Comparison of ENCODE assay signal across 9 mouse cellular contexts in the genomic region with DNA sequence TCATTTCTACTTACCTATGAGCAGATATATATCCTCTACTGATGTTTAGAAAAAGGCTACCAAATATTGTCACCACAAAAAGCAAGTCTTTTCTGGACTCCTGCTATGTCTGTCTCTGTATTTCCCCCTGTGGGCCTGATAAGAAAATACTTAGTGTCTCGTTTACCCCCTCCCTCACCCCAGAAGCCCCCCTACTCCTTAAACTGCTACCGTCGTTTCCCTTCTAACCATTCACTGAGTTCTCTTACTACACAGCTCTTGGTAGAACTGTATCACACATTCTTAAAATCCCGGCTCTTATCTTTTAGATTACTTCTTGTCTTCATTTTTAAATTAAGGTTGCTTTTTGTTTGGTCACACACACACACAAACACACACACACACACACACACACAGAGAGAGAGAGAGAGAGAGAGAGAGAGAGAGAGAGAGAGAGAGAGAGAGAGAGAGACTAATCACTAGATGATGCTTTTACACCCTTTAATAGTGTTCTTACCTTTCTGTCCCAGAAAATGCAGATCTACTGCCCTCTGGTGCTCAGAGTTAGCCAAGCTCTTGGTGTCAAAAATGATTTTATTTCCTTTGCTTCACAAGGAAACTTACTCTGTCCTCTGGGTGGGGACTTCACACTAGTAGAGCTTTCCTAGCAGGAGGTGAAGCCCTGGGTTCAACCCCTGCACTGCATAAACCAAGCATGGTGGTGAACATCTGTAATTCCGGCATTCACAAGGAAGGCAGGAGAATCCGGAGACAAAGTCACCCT. TPM values are rescaled to one million over a fixed set of nuclear protein-coding genes. Genes with fewer than 3 reads are reported as not detected.
DNase-seq lines count a peak whose midpoint lies in the region; ATAC-seq and TF ChIP-seq lines count a peak whose summit lies in the region.
"Had no signal": no experiment of that assay in that cellular context is flagged by ENCODE, and none has a peak within 500 bp of the region (broad histone marks: within the 10 kb centered on the region; RNA-seq: fewer than 3 reads in every experiment).

No protein-coding gene starts in this region.

- TF ChIP-seq EP300 in heart, postnatal 0 days (IDR thresholded peaks at IDR 0.05; ENCODE audit: low read depth) = no peak

- peak; percentile 47 for DNase-seq in heart, postnatal 0 days (ENCODE audit: low spot score)
- DNase-seq in heart, embryonic 10.5 days (ENCODE audit: low spot score) = no peak
- DNase-seq in ES-E14 (ENCODE audit: low read depth, low spot score) = peak; percentile 47
- peak; percentile 8 for DNase-seq in cerebellum, adult 11 months
- DNase-seq in gastrocnemius, postnatal 14 days = peak; percentile 33
- peak; percentile 39 for DNase-seq in layer of hippocampus, adult 9-10 months (ENCODE audit: low spot score)
- DNase-seq in telencephalon, adult 2 months (ENCODE audit: low read depth, low spot score) = peak; percentile 50

- no peaks in the 10 kb centered on the region for H3K9me3 ChIP-seq in heart, postnatal 0 days (replicated peaks; ENCODE audit: control insufficient read depth, low read length)
- H3K9me3 ChIP-seq in heart, embryonic 10.5 days = no peaks in the 10 kb centered on the region
- no peaks in the 10 kb centered on the region for H3K9me3 ChIP-seq in ES-E14 (ENCODE audit: control insufficient read depth, insufficient read depth, low read depth, low read length)
- H3K9me3 ChIP-seq in midbrain, embryonic 13.5 days = no peaks in the 10 kb centered on the region
- H3K9me3 ChIP-seq: limb, embryonic 13.5 days had no signal

- no peak overlapping the region for H3K4me2 ChIP-seq in heart, postnatal 0 days (ENCODE audit: low read depth, low read length)
- no peak overlapping the region for H3K4me2 ChIP-seq in midbrain, embryonic 13.5 days (replicated peaks)
- H3K4me2 ChIP-seq: limb, embryonic 13.5 days had no signal

- no peak overlapping the region for H3K27ac ChIP-seq in heart, postnatal 0 days (ENCODE audit: low read depth)
- no peak overlapping the region for H3K27ac ChIP-seq in heart, embryonic 10.5 days
- H3K27ac ChIP-seq in ES-E14 (ENCODE audit: insufficient read depth, low read depth, low read length, poor library complexity, severe bottlenecking) = no peak overlapping the region
- H3K27ac ChIP-seq in midbrain, embryonic 13.5 days = no peak overlapping the region
- H3K27ac ChIP-seq: limb, embryonic 13.5 days had no signal

- intact Hi-C loops in gastrocnemius, postnatal 14 days (cut with DNase I; ENCODE audit: low total_unique reads) = no loop called here

- WGBS in heart, postnatal 0 days = 31% methylated on average over 6 of the region's 6 CpGs
- 39% methylated on average over 6 of the region's 6 CpGs for WGBS in heart, embryonic 10.5 days
- WGBS in midbrain, embryonic 13.5 days = 70% methylated on average over 6 of the region's 6 CpGs

- no peak overlapping the region for H3K9ac ChIP-seq in heart, postnatal 0 days (replicated peaks; ENCODE audit: low read depth, low read length)
- H3K9ac ChIP-seq in ES-E14 (ENCODE audit: insufficient read depth, low read depth, low read length, poor library complexity, severe bottlenecking) = no peak overlapping the region
- no peak overlapping the region for H3K9ac ChIP-seq in midbrain, embryonic 13.5 days (replicated peaks)
- H3K9ac ChIP-seq: limb, embryonic 13.5 days had no signal

- H3K4me3 ChIP-seq in heart, postnatal 0 days (ENCODE audit: low read depth, low read length) = no peak overlapping the region
- H3K4me3 ChIP-seq in heart, embryonic 10.5 days = no peak overlapping the region
- H3K4me3 ChIP-seq in ES-E14 (ENCODE audit: insufficient read depth in 1 of 2, low read depth in 1 of 2, low read length in 2 of 2, poor library complexity in 1 of 2, severe bottlenecking in 1 of 2) = no peak overlapping the region
- no peak overlapping the region for H3K4me3 ChIP-seq in midbrain, embryonic 13.5 days (replicated peaks)
- H3K4me3 ChIP-seq: limb, embryonic 13.5 days had no signal

- in situ Hi-C loops in ES-E14 (cut with MboI; ENCODE audit: low sequenced_read_pairs in 2 of 2, unreplicated experiment in 2 of 2) = loop anchor here in 1 of 2 experiments (10.0 kb wide), 1 partner anchor 116 kb away; no protein-coding TSS in a partner anchor

- H3K27me3 ChIP-seq in heart, postnatal 0 days (ENCODE audit: control insufficient read depth, insufficient read depth, low read length) = peaks cover 8% of the 10 kb centered on the region
- peaks cover 13% of the 10 kb centered on the region; the same call in 1 of the 2 replicates for H3K27me3 ChIP-seq in heart, embryonic 10.5 days (ENCODE audit: insufficient read depth, poor library complexity, severe bottlenecking)
- no peaks in the 10 kb centered on the region for H3K27me3 ChIP-seq in midbrain, embryonic 13.5 days
- H3K27me3 ChIP-seq: limb, embryonic 13.5 days had no signal

- peak; percentile 80 for TF ChIP-seq CTCF in heart, postnatal 0 days (IDR thresholded peaks at IDR 0.05; ENCODE audit: low read depth)

- ATAC-seq in heart, postnatal 0 days (ENCODE audit: insufficient read depth, low read depth) = peak; percentile 11; the same call in 1 of the 2 replicates
- peak; percentile 60 for ATAC-seq in midbrain, embryonic 13.5 days

- no peaks in the 10 kb centered on the region for H3K4me1 ChIP-seq in heart, postnatal 0 days (ENCODE audit: control insufficient read depth, insufficient read depth)
- H3K4me1 ChIP-seq in heart, embryonic 10.5 days = peaks cover 3% of the 10 kb centered on the region
- peaks cover 0 to 3% of the 10 kb centered on the region in 2 experiments; a peak in 1 of 4 replicates for H3K4me1 ChIP-seq in ES-E14 (ENCODE audit: control insufficient read depth in 2 of 2, insufficient read depth in 2 of 2, low read length in 2 of 2, poor library complexity in 1 of 2)
- 0 out of 2 replicates have a peak, but pooled peaks cover 2% of the 10 kb centered on the region for H3K4me1 ChIP-seq in midbrain, embryonic 13.5 days (replicated peaks)

- H3K36me3 ChIP-seq in heart, postnatal 0 days (replicated peaks; ENCODE audit: control insufficient read depth, insufficient read depth, low read length) = no peaks in the 10 kb centered on the region
- H3K36me3 ChIP-seq in heart, embryonic 10.5 days = no peaks in the 10 kb centered on the region
- H3K36me3 ChIP-seq in ES-E14 (ENCODE audit: control insufficient read depth, insufficient read depth, low read length, poor library complexity, severe bottlenecking) = no peaks in the 10 kb centered on the region
- H3K36me3 ChIP-seq in midbrain, embryonic 13.5 days = no peaks in the 10 kb centered on the region
- H3K36me3 ChIP-seq: limb, embryonic 13.5 days had no signal

TF ChIP-seq in ES-E14, 5 proteins besides CTCF, POLR2A, EP300 and RAD21:
- TF ChIP-seq MAFK (IDR thresholded peaks at IDR 0.05; ENCODE audit: insufficient read depth, low read depth, low read length) (no peak), HCFC1 (IDR thresholded peaks at IDR 0.05; ENCODE audit: borderline replicate concordance, insufficient read depth, low read length) (no peak), ZC3H11A (IDR thresholded peaks at IDR 0.05; ENCODE audit: borderline replicate concordance, low read depth, low read length) (peak; percentile 45; the same call in 1 of the 2 replicates), CHD2 (IDR thresholded peaks at IDR 0.05; ENCODE audit: low read depth, low read length) (no peak), ZNF384 (IDR thresholded peaks at IDR 0.05; ENCODE audit: low read depth, low read length) (no peak)

RNA-seq across cellular contexts. Expression of a gene that starts 7.1 kb away (rescaled TPM):
- total RNA-seq in heart, postnatal 0 days (2014; rRNA removed; ENCODE audit: low replicate concordance) = 0.08 TPM in 1 of 2 replicates, not detected in the other
- polyA plus RNA-seq in heart, postnatal 0 days (2015; fragmentation: Nextera tagmentation; extraction: Ambion mirVana) = not detected in 2 replicates
- polyA plus RNA-seq in heart, embryonic 10.5 days (2016; fragmentation: Nextera tagmentation; extraction: Ambion mirVana) = 0.05 TPM in 1 of 2 replicates, not detected in the other
- 0.04 TPM in 1 of 2 replicates, not detected in the other for total RNA-seq in ES-E14 (2012; rRNA removed)
- under 1 TPM; 0.08 to 0.13 TPM for total RNA-seq in gastrocnemius, postnatal 14 days (2021)
- polyA plus RNA-seq in midbrain, embryonic 13.5 days (2015; fragmentation: Nextera tagmentation; extraction: Ambion mirVana) = 0.05 TPM in 1 of 2 replicates, not detected in the other
